Mouse (Mus musculus) hindbrain, embryonic 15.5 days (tissue): ENCODE data around the gene Ccdc24. TPM values are rescaled to one million over a fixed set of nuclear protein-coding genes. Genes with fewer than 3 reads are reported as not detected.

Source experiments
- ATAC-seq: fragments of 200-750 bp; cut with Nextera tagmentation; 2 replicates; pipeline ENCODE4 v1.8.0; 2017; ENCODE audit warnings: low read depth, moderate number of reproducible peaks, moderate TSS enrichment; ENCODE audit not compliant: low FRiP score
- H3K27ac ChIP-seq: fragments of 300-500 bp; sonication (generic); replicated peaks from 2 replicates; pipeline ENCODE4 v1.5.1; 2015; ENCODE audit warnings: mild to moderate bottlenecking, inconsistent platforms
- H3K27me3 ChIP-seq: fragments of 300-500 bp; sonication (generic); 2 replicates; pipeline ENCODE4 v1.6.1; 2015; ENCODE audit warnings: control low read depth, inconsistent platforms
- H3K36me3 ChIP-seq: fragments of 300-500 bp; sonication (generic); 2 replicates; pipeline ENCODE4 v1.6.1; 2015; ENCODE audit warnings: control low read depth, inconsistent platforms
- H3K4me1 ChIP-seq: fragments of 300-500 bp; sonication (generic); replicated peaks from 2 replicates; pipeline ENCODE4 v1.6.1; 2015; ENCODE audit warnings: control low read depth, inconsistent platforms
- H3K4me2 ChIP-seq: fragments of 300-500 bp; sonication (generic); 2 replicates; pipeline ENCODE4 v1.6.1; 2015; ENCODE audit warnings: moderate library complexity, mild to moderate bottlenecking, inconsistent platforms
- H3K4me3 ChIP-seq: fragments of 300-500 bp; sonication (generic); 2 replicates; pipeline ENCODE4 v1.5.1; 2015; ENCODE audit warnings: mild to moderate bottlenecking, inconsistent platforms
- H3K9ac ChIP-seq: fragments of 300-500 bp; sonication (generic); 2 replicates; pipeline ENCODE4 v1.6.1; 2015; ENCODE audit warnings: inconsistent platforms
- H3K9me3 ChIP-seq: fragments of 300-500 bp; sonication (generic); 2 replicates; pipeline ENCODE4 v1.6.1; 2016; ENCODE audit warnings: control low read depth, inconsistent platforms
- WGBS: fragments of 180-500 bp; shearing (Covaris S2); methylation state at CpG from one replicate; pipeline ENCODE4 v1.1.7; 2015; 5-methylcytosine and 5-hydroxymethylcytosine counted together
- polyA plus RNA-seq: library from polyadenylated mRNA; unstranded; fragments of >200 nt; fragmentation: Nextera tagmentation; extraction: Ambion mirVana; gene quantifications from 2 replicates; pipeline ENCODE4 v1.2.1, GENCODE M21; 2015

Gene Ccdc24
- polyA plus RNA-seq, 1 experiment from 2014 or later = 3.3 TPM

DNA sequence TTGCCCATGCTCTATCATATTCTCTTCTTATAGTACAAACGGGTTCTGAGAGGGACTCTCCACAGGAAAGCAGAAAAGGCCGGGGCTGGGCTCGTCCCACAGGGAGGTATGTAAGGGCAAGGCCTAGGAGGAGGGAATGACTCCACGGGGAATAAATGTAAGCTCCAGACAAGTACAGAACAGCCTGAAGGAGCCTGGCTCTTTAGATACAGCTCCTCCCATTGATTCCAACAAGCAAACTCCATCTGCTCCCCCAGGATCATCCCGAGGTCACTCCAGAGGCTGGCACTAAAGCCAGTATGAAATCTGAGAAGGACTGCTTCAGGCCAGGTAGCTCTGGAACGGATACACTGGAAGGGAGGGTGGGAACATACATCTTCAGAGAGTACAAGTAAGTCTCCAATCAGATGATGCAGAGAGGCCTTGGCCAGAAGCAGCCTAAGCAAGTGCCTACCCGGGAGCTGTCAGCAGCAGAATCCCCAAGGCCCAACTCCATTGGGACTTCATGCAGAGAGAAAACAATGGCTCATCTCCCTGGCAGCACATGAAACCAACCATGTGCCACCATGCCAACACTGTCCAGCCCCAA, 40.4 kb upstream of the Ccdc24 start:
- H3K9ac ChIP-seq = peak overlapping the region; percentile 87; the same call in 1 of the 2 replicates
- H3K4me2 ChIP-seq = peak overlapping the region; percentile 97
- peaks cover 74% of the 10 kb centered on the region for H3K4me1 ChIP-seq
- H3K27me3 ChIP-seq = no peaks in the 10 kb centered on the region
- peak overlapping the region; percentile 72 for H3K4me3 ChIP-seq
- ATAC-seq = no peak
- H3K27ac ChIP-seq = no peak overlapping the region
- WGBS = 54% methylated on average over 7 of the region's 7 CpGs
- no peaks in the 10 kb centered on the region for H3K9me3 ChIP-seq
- H3K36me3 ChIP-seq = peaks cover 13% of the 10 kb centered on the region

DNA sequence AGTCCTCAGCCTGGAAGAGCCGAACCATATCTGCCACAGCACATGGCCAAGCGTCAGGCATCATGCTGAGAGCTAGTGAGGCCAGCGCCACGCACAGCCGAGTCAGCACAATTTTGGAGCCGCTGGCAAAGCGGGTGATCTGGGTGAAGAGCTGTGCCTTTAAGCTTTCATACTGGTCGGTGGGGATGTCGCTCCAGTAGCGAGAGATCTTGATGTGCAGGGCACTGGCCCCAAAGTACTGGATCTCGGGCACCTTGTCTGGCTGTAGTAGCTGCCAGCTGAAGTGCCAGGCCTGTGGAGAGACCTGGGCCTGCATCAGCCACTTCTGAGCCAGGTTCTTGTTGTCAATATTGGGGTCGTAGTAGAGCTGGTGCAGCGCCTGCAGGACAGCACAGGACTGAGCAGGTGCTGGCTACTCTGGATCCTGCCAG, 39.8 kb upstream of the Ccdc24 start:
- peaks cover 13% of the 10 kb centered on the region for H3K36me3 ChIP-seq
- WGBS = 81% methylated on average over 13 of the region's 13 CpGs
- no peak overlapping the region for H3K27ac ChIP-seq
- H3K9ac ChIP-seq = no peak overlapping the region
- no peak overlapping the region for H3K4me3 ChIP-seq
- ATAC-seq = no peak
- no peaks in the 10 kb centered on the region for H3K9me3 ChIP-seq
- no peaks in the 10 kb centered on the region for H3K27me3 ChIP-seq
- H3K4me1 ChIP-seq = peaks cover 77% of the 10 kb centered on the region
- H3K4me2 ChIP-seq = peak overlapping the region; percentile 97

DNA sequence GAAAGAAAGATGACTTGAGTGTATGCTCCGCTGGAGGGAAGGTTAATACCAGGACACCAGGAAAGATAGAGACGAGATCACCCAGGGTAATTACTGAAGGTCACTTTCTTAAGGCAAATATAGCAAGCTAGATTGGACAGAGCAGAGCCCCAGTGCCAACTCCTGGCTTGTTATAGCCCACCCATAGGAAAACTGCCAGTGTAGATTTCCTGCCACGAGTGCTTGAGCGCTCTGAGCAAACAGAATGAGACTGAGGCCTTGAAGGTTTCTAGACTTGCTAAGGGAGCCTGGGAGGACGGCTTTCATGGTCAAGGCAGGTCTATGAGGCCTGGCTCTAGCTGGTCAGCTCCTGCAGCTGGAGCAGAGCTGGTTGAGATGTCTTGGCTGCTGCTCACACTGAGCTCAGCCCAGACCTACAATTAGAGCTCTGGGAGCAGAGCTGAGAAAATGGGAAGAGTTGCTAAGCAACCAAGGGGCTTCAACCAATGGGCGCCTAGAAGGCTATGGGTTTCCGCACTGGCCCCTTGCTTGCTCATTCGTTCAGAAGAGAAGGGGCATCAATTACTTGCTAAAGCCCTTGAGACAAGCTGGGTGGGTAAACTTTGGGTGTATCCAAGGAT, 36.6 kb upstream of the Ccdc24 start:
- Histone ChIP-seq H3K4me1 (peaks cover 65% of the 10 kb centered on the region), H3K4me3 (peak overlapping the region; percentile 2; the same call in 1 of the 2 replicates), H3K36me3 (peaks cover 19% of the 10 kb centered on the region), H3K27ac (peak overlapping the region; percentile 76), H3K27me3 (no peaks in the 10 kb centered on the region), H3K9ac (no peak overlapping the region), H3K9me3 (no peaks in the 10 kb centered on the region), H3K4me2 (peak overlapping the region; percentile 53)
- WGBS = 39% methylated on average over 8 of the region's 8 CpGs
- peak; percentile 79 for ATAC-seq

DNA sequence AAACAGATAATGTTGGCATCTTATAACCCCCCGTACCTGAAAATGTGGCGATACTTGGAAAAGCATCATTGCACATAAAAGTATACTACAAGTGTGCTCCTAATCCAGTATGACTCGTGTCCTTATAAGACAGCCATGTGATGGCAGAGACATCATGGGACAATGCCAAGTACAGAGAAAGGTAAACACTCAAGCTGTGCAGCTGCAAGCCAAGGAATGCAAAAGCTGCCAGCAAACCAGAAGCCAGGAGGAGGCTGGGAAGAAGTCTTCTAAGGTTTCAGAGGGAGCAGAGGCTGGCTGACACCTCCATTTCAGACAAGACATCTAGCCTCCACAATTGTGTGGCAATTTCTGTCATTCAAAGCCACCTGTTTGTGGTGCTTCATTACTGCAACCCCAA, 33.8 kb upstream of the Ccdc24 start:
- Histone ChIP-seq H3K9me3 (no peaks in the 10 kb centered on the region), H3K27ac (no peak overlapping the region), H3K27me3 (no peaks in the 10 kb centered on the region), H3K36me3 (peaks cover 37% of the 10 kb centered on the region), H3K9ac (no peak overlapping the region), H3K4me3 (no peak overlapping the region), H3K4me2 (no peak overlapping the region), H3K4me1 (peaks cover 37% of the 10 kb centered on the region)
- 85% methylated on average over 3 of the region's 3 CpGs for WGBS
- no peak for ATAC-seq

DNA sequence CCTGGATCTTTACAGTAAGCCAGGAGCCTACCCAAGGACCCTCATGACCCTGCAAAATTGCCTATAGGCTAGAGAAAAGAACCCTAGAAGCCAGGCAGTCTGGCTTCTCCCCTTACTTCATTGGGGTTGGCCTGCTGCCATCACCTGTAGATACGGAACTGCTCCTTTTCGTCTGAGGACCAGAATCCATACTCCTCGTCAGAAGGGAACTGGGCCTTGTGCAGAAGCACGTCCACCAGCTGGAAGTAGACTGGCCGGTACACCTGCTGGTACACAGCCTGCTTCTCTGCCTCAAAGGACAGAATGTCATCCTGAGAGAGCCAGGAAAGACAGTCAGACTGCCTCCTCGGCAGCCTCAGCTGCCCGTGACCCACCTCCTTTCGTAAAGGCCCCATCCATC, 32.4 kb upstream of the Ccdc24 start:
- Histone ChIP-seq H3K27me3 (no peaks in the 10 kb centered on the region), H3K27ac (no peak overlapping the region), H3K4me3 (no peak overlapping the region), H3K9ac (no peak overlapping the region), H3K4me1 (peaks cover 23% of the 10 kb centered on the region), H3K9me3 (no peaks in the 10 kb centered on the region), H3K4me2 (no peak overlapping the region), H3K36me3 (peaks cover 47% of the 10 kb centered on the region)
- WGBS = 91% methylated on average over 8 of the region's 8 CpGs
- ATAC-seq = no peak

DNA sequence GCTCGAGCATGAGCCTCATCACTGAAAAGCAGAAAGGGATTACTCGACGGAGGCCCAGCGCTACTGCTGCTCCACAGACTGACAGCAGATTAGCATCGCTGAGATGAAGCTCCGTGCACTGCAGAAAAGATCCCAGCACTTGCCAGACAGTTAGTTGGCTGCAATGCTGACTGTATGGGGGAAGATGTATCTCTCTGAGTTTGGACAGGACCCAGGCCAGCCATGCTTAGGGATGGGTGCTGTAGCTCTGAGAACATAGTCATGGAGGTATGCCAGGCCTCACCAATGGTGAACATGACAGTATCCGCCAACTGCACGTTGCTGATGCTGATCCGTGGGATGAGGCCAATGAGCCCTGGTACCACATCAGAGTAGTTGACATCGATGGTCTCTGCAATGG, 31.7 kb upstream of the Ccdc24 start:
- H3K9me3 ChIP-seq = no peaks in the 10 kb centered on the region
- H3K4me2 ChIP-seq = no peak overlapping the region
- no peak for ATAC-seq
- H3K4me3 ChIP-seq = no peak overlapping the region
- H3K9ac ChIP-seq = no peak overlapping the region
- 89% methylated on average over 10 of the region's 10 CpGs for WGBS
- H3K36me3 ChIP-seq = peaks cover 54% of the 10 kb centered on the region
- H3K27me3 ChIP-seq = no peaks in the 10 kb centered on the region
- H3K27ac ChIP-seq = no peak overlapping the region
- H3K4me1 ChIP-seq = peaks cover 16% of the 10 kb centered on the region

DNA sequence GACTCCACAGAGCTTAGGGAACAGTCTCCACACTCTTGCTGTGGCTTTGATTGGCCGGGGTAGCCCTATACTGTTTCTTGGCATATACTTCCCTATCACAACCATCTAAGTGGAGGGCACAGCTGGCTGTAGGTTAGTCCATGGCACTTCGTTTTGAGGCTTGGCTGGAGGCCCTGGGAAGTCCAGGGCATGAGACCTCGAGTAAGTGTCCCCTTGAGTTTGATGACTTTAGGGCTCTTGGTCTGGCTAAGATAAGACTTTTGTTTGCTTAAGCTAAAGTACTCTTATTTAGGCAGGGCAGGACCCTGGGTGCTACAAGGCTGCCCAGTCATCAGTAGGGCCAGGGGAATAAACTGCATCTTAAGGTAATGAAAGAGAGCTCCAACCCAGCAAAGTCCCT, 25.8 kb upstream of the Ccdc24 start:
- Histone ChIP-seq H3K9ac (no peak overlapping the region), H3K4me1 (no peaks in the 10 kb centered on the region), H3K4me3 (no peak overlapping the region), H3K36me3 (peaks cover 75% of the 10 kb centered on the region), H3K27ac (no peak overlapping the region), H3K9me3 (no peaks in the 10 kb centered on the region), H3K27me3 (no peaks in the 10 kb centered on the region), H3K4me2 (no peak overlapping the region)
- ATAC-seq = no peak
- 86% methylated on average over 3 of the region's 3 CpGs for WGBS

DNA sequence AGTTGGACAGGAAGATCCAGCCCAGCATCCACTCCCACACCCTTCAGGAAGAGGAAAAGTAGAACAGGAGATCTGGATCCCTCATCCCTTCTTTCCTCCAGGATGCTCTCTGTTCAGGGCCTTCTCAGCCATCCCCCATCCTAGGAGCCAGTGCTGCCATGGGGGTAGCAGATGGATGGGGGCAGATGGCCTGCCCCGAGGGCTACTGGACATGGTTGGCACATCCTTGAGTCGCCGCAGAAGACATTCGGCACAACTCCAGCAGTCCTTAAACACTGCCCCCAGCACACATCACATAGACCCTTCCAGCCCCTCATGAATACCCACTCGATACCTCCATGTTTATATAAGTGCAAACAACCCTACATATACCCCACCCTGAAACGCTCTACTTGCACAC, 23.7 kb upstream of the Ccdc24 start:
- Histone ChIP-seq H3K27me3 (no peaks in the 10 kb centered on the region), H3K9ac (no peak overlapping the region), H3K4me2 (no peak overlapping the region), H3K4me3 (no peak overlapping the region), H3K9me3 (no peaks in the 10 kb centered on the region), H3K4me1 (peaks cover 8% of the 10 kb centered on the region), H3K27ac (no peak overlapping the region), H3K36me3 (peaks cover 55% of the 10 kb centered on the region)
- ATAC-seq = no peak
- WGBS = 92% methylated on average over 6 of the region's 6 CpGs

DNA sequence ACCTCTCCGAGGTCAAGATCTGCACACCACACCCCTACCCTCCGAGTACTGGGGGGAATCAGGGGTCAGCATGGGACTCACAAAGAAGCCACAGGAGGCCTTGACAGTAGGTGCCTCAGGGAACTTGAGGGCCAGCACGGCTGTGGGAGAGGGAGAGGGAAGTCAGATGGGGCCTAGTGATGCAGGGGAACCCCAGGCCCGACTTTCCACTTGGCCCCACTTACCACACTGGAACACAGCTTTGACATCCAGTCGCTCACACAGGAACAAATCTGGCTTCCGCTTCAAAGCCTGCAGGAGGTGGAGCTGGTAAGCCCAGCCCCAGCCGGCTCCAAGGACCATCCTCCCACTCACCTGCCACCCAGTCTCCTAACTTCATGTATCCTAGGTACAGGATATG, 23.0 kb upstream of the Ccdc24 start:
- Histone ChIP-seq H3K9me3 (no peaks in the 10 kb centered on the region), H3K36me3 (peaks cover 48% of the 10 kb centered on the region), H3K27ac (no peak overlapping the region), H3K4me2 (no peak overlapping the region), H3K4me1 (peaks cover 13% of the 10 kb centered on the region), H3K9ac (no peak overlapping the region), H3K27me3 (no peaks in the 10 kb centered on the region), H3K4me3 (no peak overlapping the region)
- 75% methylated on average over 7 of the region's 7 CpGs for WGBS
- no peak for ATAC-seq

DNA sequence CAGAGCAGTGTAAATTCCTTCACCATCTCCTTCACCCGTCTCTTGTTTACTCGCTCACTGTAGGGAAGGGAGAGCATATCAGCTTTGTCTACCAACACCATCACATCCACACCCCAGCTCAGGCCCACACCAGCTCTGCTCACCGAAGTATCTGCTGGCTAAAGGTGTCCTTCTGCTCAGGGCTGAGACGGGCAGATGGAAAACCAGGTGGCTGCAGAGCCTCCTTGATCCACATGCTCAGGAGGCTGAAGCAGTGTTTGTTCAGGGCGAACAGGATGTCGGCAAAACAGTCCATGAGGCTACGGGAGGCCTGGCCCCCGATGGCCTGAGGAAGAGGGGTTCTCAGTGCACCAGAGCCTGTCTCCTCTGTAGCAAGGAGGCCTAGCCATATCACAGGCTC, 22.2 kb upstream of the Ccdc24 start:
- Histone ChIP-seq H3K36me3 (peaks cover 40% of the 10 kb centered on the region), H3K4me2 (no peak overlapping the region), H3K27me3 (no peaks in the 10 kb centered on the region), H3K4me3 (no peak overlapping the region), H3K9me3 (no peaks in the 10 kb centered on the region), H3K9ac (no peak overlapping the region), H3K4me1 (peaks cover 13% of the 10 kb centered on the region), H3K27ac (no peak overlapping the region)
- WGBS = 94% methylated on average over 8 of the region's 8 CpGs
- ATAC-seq = no peak

DNA sequence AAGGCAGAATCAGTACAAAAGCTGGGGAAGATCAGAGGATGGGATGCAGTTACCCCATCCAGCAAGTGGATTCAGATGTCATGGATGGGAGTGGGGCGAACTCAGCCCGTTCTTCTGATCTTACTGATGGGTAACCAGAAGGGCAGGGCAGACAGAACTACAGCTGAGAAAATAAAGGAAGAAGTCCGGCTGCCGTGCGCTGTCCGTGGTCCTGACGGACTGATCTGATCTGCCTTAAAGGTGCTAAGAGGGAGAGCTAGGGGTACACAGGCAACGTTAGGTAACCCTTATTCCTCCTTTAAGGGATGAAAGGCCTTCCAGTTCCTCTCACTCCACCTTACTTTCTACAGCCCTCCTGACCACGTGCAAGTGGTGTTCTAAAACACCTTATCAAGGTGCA, 21.0 kb upstream of the Ccdc24 start:
- H3K4me2 ChIP-seq = no peak overlapping the region
- H3K36me3 ChIP-seq = peaks cover 35% of the 10 kb centered on the region
- no peak overlapping the region for H3K9ac ChIP-seq
- WGBS = 30% methylated on average over 9 of the region's 9 CpGs
- H3K27ac ChIP-seq = no peak overlapping the region
- no peaks in the 10 kb centered on the region for H3K27me3 ChIP-seq
- peaks cover 13% of the 10 kb centered on the region for H3K4me1 ChIP-seq
- no peaks in the 10 kb centered on the region for H3K9me3 ChIP-seq
- ATAC-seq = no peak
- no peak overlapping the region for H3K4me3 ChIP-seq

DNA sequence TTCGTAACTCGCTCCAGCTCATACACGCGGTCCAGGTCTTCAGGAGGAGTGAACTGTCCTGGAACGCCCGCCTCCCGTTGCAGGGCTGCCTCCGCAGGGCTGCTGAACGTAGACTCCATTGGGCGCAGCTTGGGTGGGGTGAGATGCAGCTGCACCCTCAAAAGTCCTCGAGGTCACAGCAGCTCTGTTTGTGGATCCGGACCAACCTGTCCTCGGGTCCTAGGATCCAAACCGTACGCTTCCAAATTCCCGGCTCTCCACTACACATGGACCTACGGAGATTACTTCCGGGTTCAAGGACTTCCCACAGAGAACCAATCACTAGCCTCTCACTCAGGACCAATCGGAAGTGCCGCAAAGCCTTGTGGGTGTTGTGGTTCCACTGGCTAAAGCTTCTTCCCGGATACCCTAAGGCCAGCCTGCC, 19.4 kb upstream of the Ccdc24 start, which contains the start of gene Dph2:
TSS of gene Dph2 (minus strand) at position 295 of the 424 bp plus-strand sequence.
- H3K9ac ChIP-seq = peak within 1 kb of the TSS; percentile 30
- H3K4me1 ChIP-seq = peaks cover 16% of the 10 kb centered on the region
- H3K4me3 ChIP-seq = peak within 1 kb of the TSS; percentile 56
- H3K9me3 ChIP-seq = no peaks in the 10 kb centered on the region
- ATAC-seq = peak; percentile 87
- no peaks in the 10 kb centered on the region for H3K27me3 ChIP-seq
- H3K4me2 ChIP-seq = peak within 1 kb of the TSS; percentile 67
- H3K36me3 ChIP-seq = peaks cover 27% of the 10 kb centered on the region
- no peak within 1 kb of the TSS for H3K27ac ChIP-seq
- WGBS = under 1% methylated on average over 21 of the region's 21 CpGs
